ENCODE assay signal across 9 mouse cellular contexts in genomic region chr4:66425804-66426203, GRCm38 (mm10). TPM values are rescaled to one million over a fixed set of nuclear protein-coding genes. Genes with fewer than 3 reads are reported as not detected.
DNase-seq lines count a peak whose midpoint lies in the region; ATAC-seq lines count a peak whose summit lies in the region.
"Had no signal": no experiment of that assay in that cellular context is flagged by ENCODE, and none has a peak within 500 bp of the region (broad histone marks: within the 10 kb centered on the region; RNA-seq: fewer than 3 reads in every experiment).

No protein-coding gene starts in this region.

- no peak overlapping the region for H3K27ac ChIP-seq in forebrain, embryonic 14.5 days (ENCODE audit: low read depth, low read length)
- H3K27ac ChIP-seq in forebrain, embryonic 15.5 days (replicated peaks): no peak overlapping the region
- H3K27ac ChIP-seq in midbrain, embryonic 11.5 days (ENCODE audit: low read depth, low read length): no peak overlapping the region
- H3K27ac ChIP-seq in midbrain, embryonic 10.5 days (replicated peaks): no peak overlapping the region
- H3K27ac ChIP-seq in neural tube, embryonic 12.5 days: no peak overlapping the region

- WGBS in forebrain, embryonic 14.5 days: 81% methylated on average over 4 of the region's 4 CpGs
- WGBS in forebrain, embryonic 15.5 days: 72% methylated on average over 4 of the region's 4 CpGs
- 78% methylated on average over 4 of the region's 4 CpGs for WGBS in midbrain, embryonic 11.5 days
- 79% methylated on average over 4 of the region's 4 CpGs for WGBS in midbrain, embryonic 10.5 days
- WGBS in neural tube, embryonic 12.5 days: 83% methylated on average over 4 of the region's 4 CpGs

- DNase-seq in forebrain, embryonic 14.5 days (ENCODE audit: low spot score): peak; percentile 19
- DNase-seq in midbrain, embryonic 11.5 days (ENCODE audit: low spot score, missing footprints): no peak
- no peak for DNase-seq in midbrain, embryonic 10.5 days (ENCODE audit: low spot score)
- DNase-seq in heart, postnatal 4 days: peak; percentile 75
- DNase-seq in spleen, postnatal 36 days (ENCODE audit: low spot score in 2 of 2): no peak
- no peak for DNase-seq in spleen, postnatal 14 days (ENCODE audit: low spot score in 2 of 2)

- H3K9me3 ChIP-seq in forebrain, embryonic 14.5 days (replicated peaks; ENCODE audit: control insufficient read depth, low read length): no peaks in the 10 kb centered on the region
- no peaks in the 10 kb centered on the region for H3K9me3 ChIP-seq in forebrain, embryonic 15.5 days
- H3K9me3 ChIP-seq in midbrain, embryonic 11.5 days (ENCODE audit: control insufficient read depth, low read length): no peaks in the 10 kb centered on the region
- H3K9me3 ChIP-seq in midbrain, embryonic 10.5 days (replicated peaks): no peaks in the 10 kb centered on the region
- H3K9me3 ChIP-seq in neural tube, embryonic 12.5 days: no peaks in the 10 kb centered on the region

- H3K4me1 ChIP-seq in forebrain, embryonic 14.5 days (ENCODE audit: control insufficient read depth, insufficient read depth, low read length): no peaks in the 10 kb centered on the region
- no peaks in the 10 kb centered on the region for H3K4me1 ChIP-seq in forebrain, embryonic 15.5 days
- no peaks in the 10 kb centered on the region for H3K4me1 ChIP-seq in midbrain, embryonic 11.5 days (ENCODE audit: control insufficient read depth, insufficient read depth, low read length)
- H3K4me1 ChIP-seq in midbrain, embryonic 10.5 days: no peaks in the 10 kb centered on the region
- H3K4me1 ChIP-seq in neural tube, embryonic 12.5 days: no peaks in the 10 kb centered on the region

- no peak overlapping the region for H3K4me2 ChIP-seq in forebrain, embryonic 14.5 days (ENCODE audit: low read length)
- no peak overlapping the region for H3K4me2 ChIP-seq in forebrain, embryonic 15.5 days (replicated peaks)
- no peak overlapping the region for H3K4me2 ChIP-seq in midbrain, embryonic 11.5 days
- H3K4me2 ChIP-seq in neural tube, embryonic 12.5 days (replicated peaks): no peak overlapping the region

- H3K36me3 ChIP-seq in forebrain, embryonic 14.5 days (ENCODE audit: control insufficient read depth, insufficient read depth, low read length): no peaks in the 10 kb centered on the region
- H3K36me3 ChIP-seq in forebrain, embryonic 15.5 days: no peaks in the 10 kb centered on the region
- no peaks in the 10 kb centered on the region for H3K36me3 ChIP-seq in midbrain, embryonic 11.5 days (ENCODE audit: control insufficient read depth, insufficient read depth, low read length)
- H3K36me3 ChIP-seq in midbrain, embryonic 10.5 days: no peaks in the 10 kb centered on the region
- no peaks in the 10 kb centered on the region for H3K36me3 ChIP-seq in neural tube, embryonic 12.5 days

- ATAC-seq in forebrain, embryonic 14.5 days: 0 out of 2 replicates have a peak, but pooled peaks have one; percentile 29
- no peak for ATAC-seq in forebrain, embryonic 15.5 days (replicated peaks)
- ATAC-seq in midbrain, embryonic 11.5 days (ENCODE audit: low FRiP score): peak; percentile 65; the same call in 1 of the 2 replicates
- peak; percentile 53; the same call in 1 of the 2 replicates for ATAC-seq in neural tube, embryonic 12.5 days (ENCODE audit: low FRiP score, low read depth)

- H3K4me3 ChIP-seq in forebrain, embryonic 14.5 days (ENCODE audit: low read depth, low read length): no peak overlapping the region
- H3K4me3 ChIP-seq in forebrain, embryonic 15.5 days: no peak overlapping the region
- no peak overlapping the region for H3K4me3 ChIP-seq in midbrain, embryonic 11.5 days (ENCODE audit: low read depth, low read length)
- H3K4me3 ChIP-seq in midbrain, embryonic 10.5 days: no peak overlapping the region
- no peak overlapping the region for H3K4me3 ChIP-seq in neural tube, embryonic 12.5 days

- no peak overlapping the region for H3K9ac ChIP-seq in forebrain, embryonic 14.5 days (ENCODE audit: low read length)
- no peak overlapping the region for H3K9ac ChIP-seq in forebrain, embryonic 15.5 days (replicated peaks)
- H3K9ac ChIP-seq in midbrain, embryonic 11.5 days (ENCODE audit: low read length): no peak overlapping the region
- no peak overlapping the region for H3K9ac ChIP-seq in neural tube, embryonic 12.5 days

- no peaks in the 10 kb centered on the region for H3K27me3 ChIP-seq in forebrain, embryonic 14.5 days (replicated peaks; ENCODE audit: control insufficient read depth, insufficient read depth, low read length)
- no peaks in the 10 kb centered on the region for H3K27me3 ChIP-seq in forebrain, embryonic 15.5 days
- H3K27me3 ChIP-seq in midbrain, embryonic 11.5 days (ENCODE audit: control insufficient read depth, insufficient read depth, low read length): no peaks in the 10 kb centered on the region
- H3K27me3 ChIP-seq in midbrain, embryonic 10.5 days (ENCODE audit: low read depth, poor library complexity, severe bottlenecking): no peaks in the 10 kb centered on the region
- no peaks in the 10 kb centered on the region for H3K27me3 ChIP-seq in neural tube, embryonic 12.5 days (replicated peaks)

RNA-seq across cellular contexts. Expression of gene Astn2, which starts 21.4 kb away (rescaled TPM):
- polyA plus RNA-seq in forebrain, embryonic 14.5 days (2014; fragmentation: Nextera tagmentation; extraction: Ambion mirVana): 0.42 and 0.49 TPM in 2 replicates
- polyA plus RNA-seq in forebrain, embryonic 15.5 days (2015; fragmentation: Nextera tagmentation; extraction: Ambion mirVana): 1.2 and 1.4 TPM in 2 replicates
- 0.51 and 0.57 TPM in 2 replicates for polyA plus RNA-seq in midbrain, embryonic 11.5 days (2014; fragmentation: Nextera tagmentation; extraction: Ambion mirVana)
- polyA plus RNA-seq in midbrain, embryonic 10.5 days (2016; fragmentation: Nextera tagmentation; extraction: Ambion mirVana): 0.32 and 0.57 TPM in 2 replicates
- total RNA-seq in heart, postnatal 4 days (2021): 1 to 10 TPM; 2.7 to 3.5 TPM
- 1.9 and 2.6 TPM in 2 replicates for polyA plus RNA-seq in neural tube, embryonic 12.5 days (2016; fragmentation: Nextera tagmentation; extraction: Ambion mirVana)
- total RNA-seq: common myeloid progenitor, adult 5-6 weeks had no signal

Comparison
In these comparisons a context has a peak if more than half of its experiments do, and no peak if none do; other contexts are left out.
1. DNase-seq: peak in forebrain, embryonic 14.5 days (single experiment) and heart, postnatal 4 days (single experiment); none in midbrain, embryonic 11.5 days (single experiment), midbrain, embryonic 10.5 days (single experiment), spleen, postnatal 36 days (0 of 2) and spleen, postnatal 14 days (0 of 2).